Mouse (Mus musculus) hindbrain, embryonic 11.5 days (tissue): ENCODE results near the gene Map2k5. TPM values are rescaled to one million over a fixed set of nuclear protein-coding genes. Genes with fewer than 3 reads are reported as not detected.
A peak's percentile ranks its signal among the peaks of the same experiment; 100 is the strongest.

ENCODE experiments used
- ATAC-seq: fragments of 200-750 bp; cut with Nextera tagmentation; 2 replicates; pipeline ENCODE4 v1.8.0; 2017; ENCODE audit warnings: mild to moderate bottlenecking, moderate TSS enrichment, moderate library complexity; ENCODE audit not compliant: low FRiP score
- DNase-seq: peaks from one replicate; pipeline ENCODE4 v3.0.0-alpha.2; 2015; ENCODE audit warnings: low spot score
- H3K27ac ChIP-seq: fragments of 300-500 bp; sonication (generic); 2 replicates; pipeline ENCODE4 v1.5.1; 2014; ENCODE audit warnings: mild to moderate bottlenecking, low read depth, low read length
- H3K27me3 ChIP-seq: fragments of 300-500 bp; sonication (generic); 2 replicates; pipeline ENCODE4 v1.6.1; 2014; ENCODE audit warnings: mild to moderate bottlenecking, low read length, moderate library complexity, mixed read lengths; ENCODE audit not compliant: control insufficient read depth, insufficient read depth
- H3K36me3 ChIP-seq: fragments of 300-500 bp; sonication (generic); 2 replicates; pipeline ENCODE4 v1.6.1; 2014; ENCODE audit warnings: mild to moderate bottlenecking, low read length, moderate library complexity, mixed read lengths; ENCODE audit not compliant: control insufficient read depth, insufficient read depth
- H3K4me1 ChIP-seq: fragments of 300-500 bp; sonication (generic); replicated peaks from 2 replicates; pipeline ENCODE4 v1.6.1; 2014; ENCODE audit warnings: low read length, mixed read lengths; ENCODE audit not compliant: control insufficient read depth, insufficient read depth
- H3K4me2 ChIP-seq: fragments of 300-500 bp; sonication (generic); replicated peaks from 2 replicates; pipeline ENCODE4 v1.6.1; 2014; ENCODE audit warnings: mild to moderate bottlenecking, low read depth, low read length
- H3K4me3 ChIP-seq: fragments of 300-500 bp; sonication (generic); 2 replicates; pipeline ENCODE4 v1.5.1; 2014; ENCODE audit warnings: low read depth, low read length
- H3K9ac ChIP-seq: fragments of 300-500 bp; sonication (generic); 2 replicates; pipeline ENCODE4 v1.6.1; 2014; ENCODE audit warnings: low read depth, low read length
- H3K9me3 ChIP-seq: fragments of 300-500 bp; sonication (generic); 2 replicates; pipeline ENCODE4 v1.6.1; 2016; ENCODE audit warnings: low read length; ENCODE audit not compliant: control insufficient read depth
- WGBS: fragments of 180-500 bp; shearing (Covaris S2); extraction: QIAGEN DNeasy Blood & Tissue Kit; methylation state at CpG from one replicate; pipeline ENCODE4 v1.1.7; 2014; 5-methylcytosine and 5-hydroxymethylcytosine counted together
- polyA plus RNA-seq: library from polyadenylated mRNA; unstranded; fragments of >200 nt; fragmentation: Nextera tagmentation; extraction: Ambion mirVana; gene quantifications from 2 replicates; pipeline ENCODE4 v1.2.1, GENCODE M21; 2014

Gene Map2k5
- polyA plus RNA-seq, 1 experiment from 2014 or later = 43.0 TPM

GRCm38 (mm10) chr9:63142335-63143036 is 235.2 kb downstream of the Map2k5 start:
- no peak; the same call in 1 of the 2 replicates for ATAC-seq
- H3K4me1 ChIP-seq = peaks cover 19% of the 10 kb centered on the region

GRCm38 (mm10) chr9:63141641-63142334 is 235.9 kb downstream of the Map2k5 start:
- H3K9ac ChIP-seq = 0 out of 2 replicates have a peak overlapping the region, but pooled peaks have one; percentile 12
- H3K27ac ChIP-seq = no peak overlapping the region; the same call in 1 of the 2 replicates
- H3K4me3 ChIP-seq = peak overlapping the region; percentile 43
- peak overlapping the region; percentile 22; the same call in 1 of the 2 replicates for H3K4me2 ChIP-seq
- peak; percentile 55 for DNase-seq
- no peaks in the 10 kb centered on the region for H3K36me3 ChIP-seq
- WGBS = 2% methylated on average over 24 of the region's 24 CpGs
- H3K9me3 ChIP-seq = no peaks in the 10 kb centered on the region
- peaks cover 19% of the 10 kb centered on the region for H3K4me1 ChIP-seq
- ATAC-seq = no peak
- peaks cover 99% of the 10 kb centered on the region for H3K27me3 ChIP-seq

More at GRCm38 (mm10) chr9:63142335-63143036, 235.2 kb downstream of the Map2k5 start:
- Histone ChIP-seq H3K9ac (peak overlapping the region; percentile 27; the same call in 1 of the 2 replicates), H3K9me3 (no peaks in the 10 kb centered on the region), H3K4me2 (peak overlapping the region; percentile 22; the same call in 1 of the 2 replicates), H3K27me3 (peaks cover 99% of the 10 kb centered on the region), H3K36me3 (no peaks in the 10 kb centered on the region), H3K4me3 (peak overlapping the region; percentile 43), H3K27ac (no peak overlapping the region; the same call in 1 of the 2 replicates)
- DNase-seq = peak; percentile 56
- WGBS = under 1% methylated on average over 42 of the region's 42 CpGs

GRCm38 (mm10) chr9:63140211-63140610 is 237.5 kb downstream of the Map2k5 start:
- Histone ChIP-seq H3K36me3 (no peaks in the 10 kb centered on the region), H3K4me1 (peaks cover 20% of the 10 kb centered on the region), H3K4me3 (no peak overlapping the region), H3K27ac (no peak overlapping the region), H3K4me2 (no peak overlapping the region), H3K27me3 (peaks cover 98% of the 10 kb centered on the region), H3K9ac (no peak overlapping the region), H3K9me3 (no peaks in the 10 kb centered on the region)
- ATAC-seq (no peak), DNase-seq (no peak)
- 2% methylated on average over 9 of the region's 9 CpGs for WGBS

GRCm38 (mm10) chr9:63139661-63140060 is 238.0 kb downstream of the Map2k5 start:
- Histone ChIP-seq H3K36me3 (no peaks in the 10 kb centered on the region), H3K4me2 (no peak overlapping the region), H3K4me1 (peaks cover 20% of the 10 kb centered on the region), H3K27ac (no peak overlapping the region), H3K27me3 (peaks cover 98% of the 10 kb centered on the region), H3K4me3 (no peak overlapping the region), H3K9me3 (no peaks in the 10 kb centered on the region), H3K9ac (no peak overlapping the region)
- peak; percentile 46 for DNase-seq
- no peak for ATAC-seq
- WGBS = 4% methylated on average over 17 of the region's 17 CpGs

- Histone ChIP-seq H3K4me1 (peaks cover 13% of the 10 kb centered on the region), H3K4me3 (peak overlapping the region; percentile 22), H3K4me2 (peak overlapping the region; percentile 38), H3K9ac (0 out of 2 replicates have a peak overlapping the region, but pooled peaks have one; percentile 5), H3K27me3 (peaks cover 98% of the 10 kb centered on the region), H3K27ac (no peak overlapping the region), H3K36me3 (no peaks in the 10 kb centered on the region), H3K9me3 (no peaks in the 10 kb centered on the region)
- ATAC-seq (no peak), DNase-seq (peak; percentile 64)
- under 1% methylated on average over 31 of the region's 31 CpGs for WGBS
Measured at GRCm38 (mm10) chr9:63138481-63138967, 239.2 kb downstream of the Map2k5 start.

- peaks cover 11% of the 10 kb centered on the region for H3K4me1 ChIP-seq
- H3K9me3 ChIP-seq = no peaks in the 10 kb centered on the region
- DNase-seq = peak; percentile 52
- no peak overlapping the region for H3K4me3 ChIP-seq
- no peaks in the 10 kb centered on the region for H3K36me3 ChIP-seq
- no peak overlapping the region for H3K27ac ChIP-seq
- H3K9ac ChIP-seq = no peak overlapping the region
- no peak overlapping the region for H3K4me2 ChIP-seq
- peaks cover 89% of the 10 kb centered on the region for H3K27me3 ChIP-seq
- no peak for ATAC-seq
- 2% methylated on average over 6 of the region's 6 CpGs for WGBS
Measured at GRCm38 (mm10) chr9:63137615-63137915, 240.1 kb downstream of the Map2k5 start.

- no peak overlapping the region for H3K4me2 ChIP-seq
- no peak overlapping the region for H3K9ac ChIP-seq
- peaks cover 11% of the 10 kb centered on the region for H3K4me1 ChIP-seq
- no peaks in the 10 kb centered on the region for H3K9me3 ChIP-seq
- no peak overlapping the region for H3K4me3 ChIP-seq
- peak; percentile 56 for DNase-seq
- no peak for ATAC-seq
- WGBS = 1% methylated on average over 19 of the region's 19 CpGs
- no peak overlapping the region for H3K27ac ChIP-seq
- H3K36me3 ChIP-seq = no peaks in the 10 kb centered on the region
- peaks cover 84% of the 10 kb centered on the region for H3K27me3 ChIP-seq
Measured at GRCm38 (mm10) chr9:63136756-63137614, 240.7 kb downstream of the Map2k5 start.

GRCm38 (mm10) chr9:63136241-63136640 is 241.5 kb downstream of the Map2k5 start:
- Histone ChIP-seq H3K4me2 (no peak overlapping the region), H3K27ac (no peak overlapping the region), H3K9ac (no peak overlapping the region), H3K4me1 (peaks cover 14% of the 10 kb centered on the region), H3K4me3 (no peak overlapping the region), H3K36me3 (no peaks in the 10 kb centered on the region), H3K9me3 (no peaks in the 10 kb centered on the region), H3K27me3 (peaks cover 78% of the 10 kb centered on the region)
- DNase-seq (no peak), ATAC-seq (no peak)
- 4% methylated on average over 8 of the region's 8 CpGs for WGBS
